Mouse (Mus musculus): ENCODE measurements at regions not wholly inside any gene's neighbourhood (a gene's known extent, or its start where the extent isn't known, plus 50 kb on each side); places are given as distances from the start of the nearest gene placed in this dataset.

DNA sequence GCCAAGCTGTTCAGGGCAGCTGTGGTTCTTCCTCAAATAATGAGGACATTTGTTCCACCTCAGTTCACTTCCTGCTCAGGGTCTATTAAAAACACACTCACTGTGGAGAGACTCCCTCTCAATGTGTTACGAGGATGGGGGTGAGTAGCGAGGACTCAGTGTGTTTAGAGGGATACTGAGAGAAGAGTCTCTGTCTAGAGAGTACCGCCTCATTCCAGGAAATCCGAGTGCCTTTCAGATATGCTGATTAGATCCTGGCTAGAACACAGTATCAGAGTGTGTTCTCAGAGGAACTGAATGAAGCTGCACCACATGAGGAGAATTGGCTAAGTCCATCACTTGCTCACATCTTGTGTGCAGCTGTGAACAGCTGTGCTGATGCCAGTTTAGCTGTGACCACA is 197.0 kb upstream of the Adamts9 start:
- Histone ChIP-seq H3K4me1 (no peaks in the 10 kb centered on the region), H3K36me3 (no peaks in the 10 kb centered on the region), H3K4me3 (no peak overlapping the region), H3K27me3 (replicated peaks) (no peaks in the 10 kb centered on the region), H3K27ac (no peak overlapping the region), H3K4me2 (no peak overlapping the region), H3K9me3 (replicated peaks) (no peaks in the 10 kb centered on the region), H3K9ac (no peak overlapping the region)
- WGBS (ENCODE audit: insufficient replicate concordance): 37% methylated on average over 4 of the region's 4 CpGs
- ATAC-seq: no peak

DNA sequence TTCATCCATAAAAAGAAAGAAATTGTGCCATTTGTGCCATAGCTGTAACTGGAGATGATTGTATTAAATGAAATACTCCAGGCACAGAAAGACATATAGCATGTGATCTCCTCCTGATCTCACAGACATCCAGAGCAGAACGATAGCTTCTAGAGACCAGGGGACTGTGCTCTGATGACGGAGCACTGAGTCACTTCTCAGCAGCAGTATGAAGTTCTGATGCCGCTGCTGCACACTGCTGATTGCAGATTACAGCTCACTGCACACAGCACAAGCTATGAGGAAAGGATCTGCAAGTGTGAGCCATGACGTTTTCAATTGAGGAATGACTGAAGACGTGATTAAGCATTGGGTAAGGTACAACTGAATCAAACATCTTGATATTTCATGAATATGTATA is 190.6 kb upstream of the Adamts9 start:
- Histone ChIP-seq H3K27ac (no peak overlapping the region), H3K36me3 (no peaks in the 10 kb centered on the region), H3K9ac (no peak overlapping the region), H3K9me3 (replicated peaks) (no peaks in the 10 kb centered on the region), H3K4me3 (no peak overlapping the region), H3K4me2 (no peak overlapping the region), H3K27me3 (replicated peaks) (no peaks in the 10 kb centered on the region), H3K4me1 (no peaks in the 10 kb centered on the region)
- 65% methylated on average over 5 of the region's 5 CpGs for WGBS (ENCODE audit: insufficient replicate concordance)
- ATAC-seq: no peak

DNA sequence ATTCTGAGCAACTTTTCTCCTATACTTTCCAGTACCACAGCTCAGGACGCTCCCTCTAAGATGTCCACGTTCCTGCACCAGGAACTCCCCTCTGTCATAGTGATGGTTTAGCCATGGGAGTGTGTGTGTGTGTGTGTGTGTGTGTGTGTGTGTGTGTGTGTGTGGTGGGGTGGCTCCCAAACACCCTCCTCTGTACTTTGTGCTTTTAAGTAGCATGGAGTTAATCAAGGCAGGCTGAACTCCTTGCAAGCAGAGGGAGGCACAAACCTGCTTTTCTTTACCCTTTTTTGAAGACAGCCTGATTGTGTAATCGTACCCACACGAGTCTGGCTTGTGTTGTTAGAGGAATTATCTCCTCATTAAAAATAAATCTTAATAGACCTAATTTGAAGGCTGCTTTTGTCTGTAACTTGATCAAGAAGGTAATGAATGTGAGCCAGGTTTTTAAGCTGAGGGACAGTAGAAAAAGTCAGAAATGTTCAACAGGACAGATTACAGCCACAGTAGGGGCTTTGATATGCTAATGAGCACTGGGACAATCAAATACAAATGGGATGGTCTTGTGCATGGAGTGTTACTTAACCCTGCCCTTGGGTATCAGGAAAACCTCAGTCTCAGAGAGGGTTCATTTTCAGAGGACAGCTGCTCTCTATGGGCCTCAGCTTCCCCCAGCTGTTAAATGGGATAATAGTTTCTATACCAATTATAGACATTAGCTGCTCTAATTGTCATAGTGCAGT is 187.8 kb upstream of the Adamts9 start:
- 39% methylated on average over 4 of the region's 4 CpGs for WGBS (ENCODE audit: insufficient replicate concordance)
- H3K27ac ChIP-seq: no peak overlapping the region
- H3K36me3 ChIP-seq: no peaks in the 10 kb centered on the region
- no peak overlapping the region for H3K9ac ChIP-seq
- no peak for ATAC-seq
- no peak overlapping the region for H3K4me3 ChIP-seq
- H3K4me2 ChIP-seq: no peak overlapping the region
- H3K4me1 ChIP-seq: no peaks in the 10 kb centered on the region
- no peaks in the 10 kb centered on the region for H3K9me3 ChIP-seq (replicated peaks)
- H3K27me3 ChIP-seq (replicated peaks): no peaks in the 10 kb centered on the region

DNA sequence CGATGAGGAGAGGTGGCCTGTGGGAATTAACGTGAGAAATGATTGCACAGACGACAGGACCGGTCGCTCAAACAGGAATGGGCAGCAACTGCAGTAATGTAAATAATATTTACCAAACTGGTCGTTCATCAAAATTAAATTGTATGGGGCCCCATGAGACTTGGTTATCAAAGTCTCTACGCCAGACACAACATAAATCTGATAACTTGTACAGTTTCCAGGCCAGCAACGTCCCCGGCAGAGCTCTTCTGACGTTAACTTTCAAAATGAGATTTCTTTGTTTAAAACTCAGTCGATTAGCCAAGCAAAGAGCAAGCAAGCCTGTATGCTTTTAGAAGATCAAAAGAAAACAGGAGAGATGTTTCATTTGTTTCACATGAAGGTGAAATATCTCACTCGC is 176.2 kb upstream of the Adamts9 start:
- no peaks in the 10 kb centered on the region for H3K27me3 ChIP-seq (replicated peaks)
- H3K4me1 ChIP-seq: no peaks in the 10 kb centered on the region
- no peaks in the 10 kb centered on the region for H3K9me3 ChIP-seq (replicated peaks)
- no peaks in the 10 kb centered on the region for H3K36me3 ChIP-seq
- 59% methylated on average over 12 of the region's 12 CpGs for WGBS (ENCODE audit: insufficient replicate concordance)
- no peak overlapping the region for H3K27ac ChIP-seq
- no peak overlapping the region for H3K9ac ChIP-seq
- no peak for ATAC-seq
- no peak overlapping the region for H3K4me2 ChIP-seq
- H3K4me3 ChIP-seq: no peak overlapping the region

DNA sequence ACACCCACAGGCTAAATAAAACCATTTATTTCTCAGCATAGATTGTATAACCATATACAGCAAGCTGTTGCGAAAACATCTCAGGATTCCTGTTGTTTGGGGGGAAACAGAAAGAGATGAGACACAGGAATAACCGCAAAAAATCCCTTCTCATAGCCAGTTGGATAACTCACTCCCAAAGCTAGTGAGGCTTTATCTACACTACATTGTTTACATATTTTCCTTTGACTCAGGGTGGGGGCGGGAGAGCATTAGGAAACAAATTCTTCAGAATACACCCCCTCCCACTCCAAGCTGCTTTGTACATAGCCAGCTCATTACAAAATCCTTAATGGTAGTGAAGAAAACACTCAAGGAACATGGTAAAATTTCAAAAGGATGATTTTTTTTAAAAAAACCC is 170.1 kb upstream of the Adamts9 start:
- Histone ChIP-seq H3K36me3 (no peaks in the 10 kb centered on the region), H3K27ac (no peak overlapping the region), H3K9me3 (replicated peaks) (no peaks in the 10 kb centered on the region), H3K9ac (no peak overlapping the region), H3K4me3 (no peak overlapping the region), H3K4me1 (no peaks in the 10 kb centered on the region), H3K27me3 (replicated peaks) (no peaks in the 10 kb centered on the region), H3K4me2 (no peak overlapping the region)
- no peak for ATAC-seq
- WGBS (ENCODE audit: insufficient replicate concordance): 65% methylated on average over 3 of the region's 3 CpGs

DNA sequence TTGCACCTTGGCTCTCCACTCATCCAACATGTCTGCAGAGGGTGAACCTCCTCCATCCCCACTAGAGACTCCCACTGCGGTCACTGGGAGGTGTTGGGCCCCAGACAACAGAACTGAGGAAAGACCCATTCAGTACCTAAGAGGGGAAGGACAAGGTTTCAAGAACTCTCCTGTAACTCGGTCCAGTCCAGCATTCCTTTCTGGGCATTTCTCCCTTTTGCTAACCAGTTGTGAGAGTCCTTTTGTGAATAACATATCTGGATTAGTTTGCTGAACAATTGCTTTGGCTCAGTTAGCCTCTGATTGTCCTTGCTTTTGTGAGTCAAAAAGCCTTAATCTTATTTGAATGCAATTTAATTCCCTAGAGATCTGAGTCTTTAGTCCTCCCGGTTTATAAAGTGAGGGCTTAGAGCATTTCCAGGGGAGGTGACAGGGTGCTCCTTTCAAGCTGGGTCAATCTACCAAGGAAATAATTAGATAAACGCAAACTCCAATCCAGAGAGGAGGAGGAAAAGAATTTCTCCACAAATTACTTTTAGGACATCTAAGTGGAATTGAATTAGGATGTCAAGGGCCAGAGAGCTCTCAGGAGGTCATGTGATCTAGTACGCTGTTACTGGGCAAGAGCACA is 151.6 kb upstream of the Adamts9 start:
- H3K4me2 ChIP-seq: no peak overlapping the region
- H3K4me3 ChIP-seq: no peak overlapping the region
- no peaks in the 10 kb centered on the region for H3K27me3 ChIP-seq (replicated peaks)
- no peak overlapping the region for H3K27ac ChIP-seq
- ATAC-seq: no peak
- H3K9ac ChIP-seq: no peak overlapping the region
- 64% methylated on average over 5 of the region's 5 CpGs for WGBS (ENCODE audit: insufficient replicate concordance)
- H3K9me3 ChIP-seq (replicated peaks): no peaks in the 10 kb centered on the region
- H3K36me3 ChIP-seq: no peaks in the 10 kb centered on the region
- H3K4me1 ChIP-seq: no peaks in the 10 kb centered on the region

DNA sequence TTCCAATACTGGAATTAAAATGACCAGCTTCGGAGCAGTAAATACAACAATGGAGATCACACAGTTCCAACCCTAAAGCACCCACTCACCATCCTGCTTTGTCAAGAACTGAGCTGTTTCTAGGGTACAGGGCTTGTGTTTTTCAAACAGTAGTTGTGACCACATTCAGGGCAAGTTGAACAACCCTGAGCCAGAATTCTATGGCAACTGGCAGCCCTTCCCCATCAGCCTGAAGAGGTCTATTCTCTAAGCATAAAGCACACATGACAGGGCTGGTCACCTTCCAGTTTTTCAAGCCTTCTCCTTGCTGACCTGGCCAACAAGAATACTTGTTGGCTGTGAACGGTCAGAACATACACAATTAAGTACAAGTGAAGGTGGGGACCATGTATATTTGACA is 150.5 kb upstream of the Adamts9 start:
- no peak overlapping the region for H3K4me2 ChIP-seq
- H3K27ac ChIP-seq: no peak overlapping the region
- ATAC-seq: no peak
- H3K9me3 ChIP-seq (replicated peaks): no peaks in the 10 kb centered on the region
- H3K36me3 ChIP-seq: no peaks in the 10 kb centered on the region
- H3K27me3 ChIP-seq (replicated peaks): no peaks in the 10 kb centered on the region
- no peak overlapping the region for H3K9ac ChIP-seq
- no peaks in the 10 kb centered on the region for H3K4me1 ChIP-seq
- WGBS (ENCODE audit: insufficient replicate concordance): 73% methylated on average over 2 of the region's 2 CpGs
- H3K4me3 ChIP-seq: no peak overlapping the region

DNA sequence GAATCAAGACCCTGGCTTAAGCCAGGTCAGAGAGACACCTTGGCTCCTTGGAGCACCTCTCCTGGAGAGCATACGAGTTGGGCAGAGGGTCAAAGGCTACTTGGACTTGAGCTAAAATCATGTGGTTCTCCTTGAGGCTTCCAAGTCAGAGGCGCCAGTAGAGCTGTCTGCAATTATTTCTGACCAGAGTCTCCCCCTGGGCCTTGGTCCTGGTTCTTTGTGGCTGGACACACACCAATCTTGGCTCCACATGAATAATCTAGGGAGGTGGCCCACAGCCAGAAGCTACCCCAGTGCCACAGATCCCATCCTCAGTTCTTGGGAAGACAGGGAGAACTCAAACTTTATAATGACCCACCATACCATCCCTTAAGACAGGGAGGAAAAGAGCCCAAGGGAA is 144.0 kb upstream of the Adamts9 start:
- no peak overlapping the region for H3K4me2 ChIP-seq
- H3K27me3 ChIP-seq (replicated peaks): no peaks in the 10 kb centered on the region
- no peak overlapping the region for H3K9ac ChIP-seq
- no peak for ATAC-seq
- H3K36me3 ChIP-seq: no peaks in the 10 kb centered on the region
- no peaks in the 10 kb centered on the region for H3K4me1 ChIP-seq
- H3K27ac ChIP-seq: no peak overlapping the region
- no peaks in the 10 kb centered on the region for H3K9me3 ChIP-seq (replicated peaks)
- WGBS (ENCODE audit: insufficient replicate concordance): 69% methylated on average over 2 of the region's 2 CpGs
- no peak overlapping the region for H3K4me3 ChIP-seq

DNA sequence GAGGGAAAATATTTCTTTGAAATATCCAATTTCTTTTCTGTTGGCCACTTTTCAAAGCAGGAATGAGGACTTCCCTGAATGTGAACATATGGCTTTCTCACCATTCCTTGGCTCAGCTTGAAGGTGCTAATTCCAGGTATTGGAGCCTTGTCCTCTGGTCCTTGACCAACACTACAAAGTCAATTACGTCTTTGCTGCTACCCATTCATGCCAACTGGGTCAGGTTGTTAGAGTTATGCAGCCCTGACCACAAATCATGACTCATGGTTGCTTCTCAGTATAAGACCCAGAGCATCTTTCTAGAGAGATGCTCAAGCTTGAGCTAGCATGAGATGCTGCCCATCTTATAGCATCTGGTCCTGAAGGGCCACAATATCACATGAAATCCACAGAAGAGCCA is 141.0 kb upstream of the Adamts9 start:
- WGBS (ENCODE audit: insufficient replicate concordance): 63% methylated on average over 1 of the region's 1 CpGs
- H3K4me3 ChIP-seq: no peak overlapping the region
- H3K9me3 ChIP-seq (replicated peaks): no peaks in the 10 kb centered on the region
- no peaks in the 10 kb centered on the region for H3K4me1 ChIP-seq
- no peak overlapping the region for H3K9ac ChIP-seq
- ATAC-seq: no peak
- H3K27me3 ChIP-seq (replicated peaks): no peaks in the 10 kb centered on the region
- H3K4me2 ChIP-seq: no peak overlapping the region
- H3K36me3 ChIP-seq: no peaks in the 10 kb centered on the region
- H3K27ac ChIP-seq: no peak overlapping the region

DNA sequence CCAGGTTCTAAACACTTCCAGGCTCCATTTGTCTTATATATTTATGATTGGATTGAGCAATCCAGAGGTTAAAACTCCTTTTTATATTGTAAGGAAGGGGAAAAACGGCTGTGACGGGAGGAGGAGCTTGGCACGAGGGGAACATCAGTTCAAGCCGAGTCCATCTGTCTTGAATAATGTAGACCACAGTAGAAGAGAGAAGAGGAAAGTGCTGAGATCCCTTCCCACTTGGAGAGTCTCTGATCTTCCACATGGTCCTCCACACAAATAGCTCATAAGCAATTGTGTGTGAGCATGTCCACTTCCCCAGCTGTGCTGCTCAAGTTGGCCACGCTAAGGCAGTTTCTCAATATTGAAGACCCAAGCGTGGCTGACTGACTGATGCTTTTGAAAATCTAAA is 140.4 kb upstream of the Adamts9 start:
- Histone ChIP-seq H3K36me3 (no peaks in the 10 kb centered on the region), H3K9me3 (replicated peaks) (no peaks in the 10 kb centered on the region), H3K9ac (no peak overlapping the region), H3K27me3 (replicated peaks) (no peaks in the 10 kb centered on the region), H3K4me2 (no peak overlapping the region), H3K4me1 (no peaks in the 10 kb centered on the region), H3K27ac (no peak overlapping the region), H3K4me3 (no peak overlapping the region)
- 71% methylated on average over 6 of the region's 6 CpGs for WGBS (ENCODE audit: insufficient replicate concordance)
- ATAC-seq: no peak

DNA sequence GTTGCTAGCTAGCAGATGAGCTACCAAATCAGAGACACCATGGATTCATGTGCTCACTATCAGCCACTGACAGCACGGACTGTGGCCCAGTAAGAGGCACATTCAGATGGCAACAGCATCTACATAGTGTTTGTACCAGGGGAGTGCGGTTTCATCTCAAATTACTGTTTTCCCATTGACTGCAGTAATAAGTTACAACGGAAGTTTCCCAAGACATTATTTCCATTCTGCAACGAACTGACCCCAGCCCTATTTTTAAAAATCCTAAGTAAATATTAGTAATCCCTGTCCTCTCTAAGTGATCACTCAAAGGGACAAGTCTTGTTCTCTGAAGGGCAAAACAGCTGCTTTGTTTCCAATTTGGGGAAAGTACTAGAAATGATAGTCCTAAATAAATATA is 138.9 kb upstream of the Adamts9 start:
- H3K9me3 ChIP-seq (replicated peaks): no peaks in the 10 kb centered on the region

DNA sequence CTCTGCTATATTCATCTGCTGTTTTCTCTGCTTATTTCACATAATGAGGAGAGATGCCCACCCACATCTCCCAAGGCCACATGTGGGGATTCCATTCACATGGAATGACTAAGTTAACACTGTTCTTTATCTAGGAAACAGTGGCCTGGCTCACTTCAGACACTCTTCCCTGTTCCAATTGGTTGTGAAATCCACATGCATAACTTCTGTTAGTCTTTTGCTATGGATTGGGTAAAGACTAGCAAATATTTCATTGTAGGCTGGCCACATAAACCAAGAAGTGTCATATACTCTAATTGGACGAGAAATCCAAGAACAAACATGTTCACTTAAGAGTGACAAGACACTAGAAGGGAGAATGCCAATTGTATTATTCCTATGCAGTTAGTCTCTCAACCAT is 133.4 kb upstream of the Adamts9 start:
- no peak overlapping the region for H3K4me2 ChIP-seq
- no peaks in the 10 kb centered on the region for H3K4me1 ChIP-seq
- H3K27ac ChIP-seq: no peak overlapping the region
- H3K9me3 ChIP-seq (replicated peaks): no peaks in the 10 kb centered on the region
- H3K36me3 ChIP-seq: no peaks in the 10 kb centered on the region
- H3K27me3 ChIP-seq (replicated peaks): no peaks in the 10 kb centered on the region
- WGBS (ENCODE audit: insufficient replicate concordance): 42% methylated on average over 1 of the region's 1 CpGs
- no peak for ATAC-seq
- H3K9ac ChIP-seq: no peak overlapping the region
- no peak overlapping the region for H3K4me3 ChIP-seq

More for the DNA sequence above, 138.9 kb upstream of the Adamts9 start:
- Histone ChIP-seq H3K27ac (no peak overlapping the region), H3K27me3 (replicated peaks) (no peaks in the 10 kb centered on the region), H3K9ac (no peak overlapping the region), H3K36me3 (no peaks in the 10 kb centered on the region), H3K4me1 (no peaks in the 10 kb centered on the region), H3K4me2 (no peak overlapping the region), H3K4me3 (no peak overlapping the region)
- no peak for ATAC-seq
- WGBS (ENCODE audit: insufficient replicate concordance): 59% methylated on average over 4 of the region's 4 CpGs

DNA sequence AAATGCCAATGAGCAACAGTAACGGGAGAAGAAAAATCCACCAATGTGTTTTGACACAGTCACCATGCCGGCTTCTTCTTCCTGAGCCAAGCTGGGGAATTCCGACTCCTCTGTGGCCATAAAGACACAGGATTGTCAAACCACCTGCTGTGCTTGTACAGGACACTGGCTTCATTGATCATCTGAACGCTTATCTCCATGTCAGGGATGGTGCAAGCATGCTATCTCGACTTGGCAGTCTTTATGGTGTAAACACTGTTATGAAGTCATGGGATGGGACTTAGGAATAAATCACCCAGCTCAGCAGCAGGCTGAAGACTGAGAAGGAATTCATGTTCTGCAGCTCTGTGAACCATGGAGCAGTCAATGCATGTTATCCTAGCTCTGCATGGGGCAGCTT is 132.6 kb upstream of the Adamts9 start:
- no peaks in the 10 kb centered on the region for H3K4me1 ChIP-seq
- WGBS (ENCODE audit: insufficient replicate concordance): 47% methylated on average over 5 of the region's 5 CpGs
- no peak overlapping the region for H3K4me3 ChIP-seq
- no peak overlapping the region for H3K27ac ChIP-seq
- H3K36me3 ChIP-seq: no peaks in the 10 kb centered on the region
- no peak for ATAC-seq
- H3K4me2 ChIP-seq: no peak overlapping the region
- no peaks in the 10 kb centered on the region for H3K27me3 ChIP-seq (replicated peaks)
- H3K9me3 ChIP-seq (replicated peaks): no peaks in the 10 kb centered on the region
- H3K9ac ChIP-seq: no peak overlapping the region
